8 mouse cellular contexts compared by ENCODE assay signal in the genomic region with DNA sequence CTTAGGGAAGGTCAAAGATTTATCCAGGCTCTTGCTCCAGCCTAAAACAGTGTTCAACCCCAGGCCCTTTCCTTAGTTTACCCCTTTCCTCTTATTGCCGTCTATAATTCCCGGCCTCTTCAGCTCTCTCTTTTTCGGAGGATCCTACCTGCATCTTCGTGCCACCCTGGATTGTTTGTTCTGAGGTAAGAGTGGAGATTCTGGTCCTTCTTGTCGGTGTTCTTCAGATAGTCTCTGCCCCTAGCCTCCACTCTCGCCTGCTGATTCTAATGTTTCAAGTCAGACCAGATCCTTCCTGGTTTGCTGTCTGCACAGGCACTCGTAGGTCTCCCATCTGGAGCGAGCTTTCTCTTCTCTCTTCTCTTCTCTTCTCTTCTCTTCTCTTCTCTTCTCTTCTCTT. TPM values are rescaled to one million over a fixed set of nuclear protein-coding genes. Genes with fewer than 3 reads are reported as not detected.
DNase-seq lines count a peak whose midpoint lies in the region; ATAC-seq and TF ChIP-seq lines count a peak whose summit lies in the region.

No protein-coding gene starts in this region.

- peak overlapping the region; percentile 93 for H3K4me2 ChIP-seq in limb, embryonic 12.5 days
- peak overlapping the region; percentile 97 for H3K4me2 ChIP-seq in stomach, embryonic 14.5 days (replicated peaks; ENCODE audit: low read depth, low read length)

- no peak for ATAC-seq in limb, embryonic 12.5 days (ENCODE audit: insufficient number of reproducible peaks, insufficient read depth, low FRiP score, low TSS enrichment, low read depth)
- ATAC-seq in stomach, embryonic 14.5 days (ENCODE audit: insufficient number of reproducible peaks, insufficient read depth, low FRiP score, low read depth), result no peak

- 17% methylated on average over 8 of the region's 8 CpGs for WGBS in limb, embryonic 12.5 days
- 14% methylated on average over 8 of the region's 8 CpGs for whole genome bisulfite sequencing in stomach, embryonic 14.5 days

- TF ChIP-seq CTCF in gastrocnemius, adult 2 months (IDR thresholded peaks at IDR 0.05), result no peak
- TF ChIP-seq CTCF in testis, adult 2 months (IDR thresholded peaks at IDR 0.05; ENCODE audit: control insufficient read depth, insufficient read depth, insufficient replicate concordance, low read depth, low read length), result no peak

- TF ChIP-seq POLR2A in testis, adult 2 months (IDR thresholded peaks at IDR 0.05; ENCODE audit: control insufficient read depth, low read depth, low read length), result no peak

- H3K4me3 ChIP-seq in gastrocnemius, adult 2 months, result peak overlapping the region; percentile 91
- peak overlapping the region; percentile 79 for H3K4me3 ChIP-seq in testis, adult 2 months (ENCODE audit: control insufficient read depth, low read depth, low read length)
- peak overlapping the region; percentile 81 for H3K4me3 ChIP-seq in limb, embryonic 12.5 days (replicated peaks)
- H3K4me3 ChIP-seq in stomach, embryonic 14.5 days (ENCODE audit: low read depth, low read length), result peak overlapping the region; percentile 57

- no peaks in the 10 kb centered on the region for H3K36me3 ChIP-seq in testis, adult 2 months (ENCODE audit: control insufficient read depth, insufficient read depth, low read length)
- no peaks in the 10 kb centered on the region for H3K36me3 ChIP-seq in limb, embryonic 12.5 days
- no peaks in the 10 kb centered on the region for H3K36me3 ChIP-seq in stomach, embryonic 14.5 days (ENCODE audit: control insufficient read depth, insufficient read depth, low read length)

- H3K27me3 ChIP-seq in testis, adult 2 months (ENCODE audit: control insufficient read depth, insufficient read depth, low read length), result no peaks in the 10 kb centered on the region
- no peaks in the 10 kb centered on the region; the same call in 1 of the 2 replicates for H3K27me3 ChIP-seq in limb, embryonic 12.5 days
- H3K27me3 ChIP-seq in stomach, embryonic 14.5 days (ENCODE audit: control insufficient read depth, insufficient read depth, low read length), result no peaks in the 10 kb centered on the region

- peak overlapping the region; percentile 85 for H3K9ac ChIP-seq in limb, embryonic 12.5 days (replicated peaks)
- H3K9ac ChIP-seq in stomach, embryonic 14.5 days (replicated peaks; ENCODE audit: low read depth, low read length), result peak overlapping the region; percentile 56; the same call in 1 of the 2 replicates

- H3K4me1 ChIP-seq in testis, adult 2 months (ENCODE audit: control insufficient read depth, insufficient read depth, low read length), result no peaks in the 10 kb centered on the region; the same call in 1 of the 2 replicates
- H3K4me1 ChIP-seq in limb, embryonic 12.5 days (replicated peaks), result peaks cover 51% of the 10 kb centered on the region
- peaks cover 12% of the 10 kb centered on the region; the same call in 1 of the 2 replicates for H3K4me1 ChIP-seq in stomach, embryonic 14.5 days (ENCODE audit: control insufficient read depth, insufficient read depth, low read length)

- peak; percentile 19 for DNase-seq in gastrocnemius, adult 2 months
- DNase-seq in gastrocnemius, postnatal 36 days, result no peak
- no peak for DNase-seq in testis, postnatal 14 days (ENCODE audit: low spot score)
- DNase-seq in left cerebral cortex, adult 18-20 months (ENCODE audit: low spot score in 2 of 2), result no peak
- DNase-seq in embryo, embryonic 10.5 days (ENCODE audit: low spot score), result no peak

- intact Hi-C loops in gastrocnemius, adult 2 months (cut with DNase I), result loop anchor here (5.0 kb wide), 2 partner anchors 41 to 81 kb away; no protein-coding TSS in a partner anchor
- intact Hi-C loops in gastrocnemius, postnatal 36 days (cut with DNase I), result loop anchor here (5.0 to 10.0 kb wide), 2 partner anchors 36 to 79 kb away; no protein-coding TSS in a partner anchor

- H3K9me3 ChIP-seq in limb, embryonic 12.5 days, result no peaks in the 10 kb centered on the region
- H3K9me3 ChIP-seq in stomach, embryonic 14.5 days (ENCODE audit: control insufficient read depth, low read depth, low read length), result no peaks in the 10 kb centered on the region

- H3K27ac ChIP-seq in gastrocnemius, adult 2 months, result peak overlapping the region; percentile 92
- no peak overlapping the region for H3K27ac ChIP-seq in testis, adult 2 months (ENCODE audit: control insufficient read depth, insufficient read depth, low read depth, low read length)
- H3K27ac ChIP-seq in limb, embryonic 12.5 days, result no peak overlapping the region
- H3K27ac ChIP-seq in stomach, embryonic 14.5 days (ENCODE audit: low read length), result no peak overlapping the region

RNA-seq across cellular contexts. Expression of a gene that starts 0.6 kb away (rescaled TPM):
- total RNA-seq in gastrocnemius, adult 2 months (2021), result 1 to 10 TPM; 5.1 to 6.4 TPM
- total RNA-seq in gastrocnemius, postnatal 36 days (2021), result 1 to 10 TPM; 5.2 to 6.3 TPM
- 21.2 and 25.9 TPM in 2 replicates for polyA plus RNA-seq in testis, adult 2 months (2012; rRNA removed)
- polyA plus RNA-seq in limb, embryonic 12.5 days (2016; fragmentation: Nextera tagmentation; extraction: Ambion mirVana), result 31.4 and 35.0 TPM in 2 replicates
- polyA plus RNA-seq in stomach, embryonic 14.5 days (2014; fragmentation: Nextera tagmentation; extraction: Ambion mirVana), result 8.4 and 11.5 TPM in 2 replicates
- 1 to 10 TPM; 6.4 to 6.6 TPM for total RNA-seq in left cerebral cortex, adult 18-20 months (2021)
